Mouse (Mus musculus) 3134 (cell line): Measurements from ENCODE around the gene Gm28168.
"Not testable (repeated sequence)": the region's sequence is repeated elsewhere in the genome, so short reads cannot be mapped to it uniquely, and the experiment has no call there.

ENCODE experiments used
- DNase-seq: peaks from one replicate; pipeline ENCODE4 v3.0.0-alpha.2; 2011; ENCODE audit warnings: low spot score; ENCODE audit not compliant: insufficient read length; ENCODE audit errors: extremely low read depth

Gm28168 gene

GRCm38 (mm10) chr1:117927715-117928114 lies at the start of gene Gm28168:
Gm28168 (plus strand) TSS chr1:117928015.
- DNase-seq, result not testable (repeated sequence)

- DNase-seq, result no peak
Measured at GRCm38 (mm10) chr1:117965639-117966038, 37.8 kb downstream of the Gm28168 start, which contains the start of gene Gm7145. Gm7145 (plus strand) TSS chr1:117965939.
